Mouse (Mus musculus) thymus, postnatal 14 days (tissue): ENCODE measurements around the gene Nsdhl.
A peak's percentile ranks its signal among the peaks of the same experiment; 100 is the strongest.

Source experiments
- DNase-seq: peaks from one replicate; pipeline ENCODE4 v3.0.0; 2021

The Nsdhl gene

DNA sequence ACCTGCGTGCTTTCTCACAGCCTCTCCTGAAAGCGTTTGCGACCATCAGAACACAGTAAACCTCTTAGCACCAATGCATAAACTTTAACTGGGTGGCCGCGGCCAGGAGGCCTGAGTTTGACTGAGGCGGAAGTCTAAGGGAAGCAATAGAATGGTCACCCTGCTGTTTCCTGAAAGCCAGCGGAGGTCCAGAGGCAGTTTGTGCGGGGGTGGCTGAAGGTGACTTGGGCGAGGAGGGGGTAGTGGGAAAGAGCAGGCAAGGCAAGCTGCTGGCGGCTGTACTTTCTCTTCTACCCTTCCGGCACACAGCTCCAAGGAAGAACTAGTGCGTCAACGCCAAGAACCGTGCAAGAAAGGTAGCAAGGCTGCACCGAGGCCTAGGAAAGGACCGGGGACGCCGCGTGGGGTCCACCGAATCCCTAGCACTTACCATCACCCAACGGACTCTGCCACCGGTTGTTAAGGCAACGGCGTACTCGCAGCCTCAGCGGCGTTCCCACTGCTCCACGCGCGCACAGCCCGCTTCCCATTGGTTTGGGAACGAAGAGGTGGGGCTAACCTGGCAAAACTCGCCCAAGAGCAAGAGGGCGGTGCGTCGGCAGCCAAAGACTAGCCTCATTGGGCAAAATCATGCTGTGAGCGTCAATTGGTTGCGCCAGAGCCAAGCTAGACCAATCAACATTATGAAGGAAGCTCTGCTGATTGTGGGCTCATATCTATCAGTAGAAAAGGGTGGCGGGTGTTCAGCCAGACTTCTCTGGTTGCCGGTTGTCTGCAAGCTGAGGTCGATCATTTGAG lies at the start of gene Nsdhl, which contains the start of gene Cetn2:
Gene Nsdhl (plus strand): TSS at position 674 of the 798 bp plus-strand sequence.
Gene Cetn2 (minus strand): TSS at position 528 of the 798 bp plus-strand sequence.
- peak; percentile 85 for DNase-seq

DNA sequence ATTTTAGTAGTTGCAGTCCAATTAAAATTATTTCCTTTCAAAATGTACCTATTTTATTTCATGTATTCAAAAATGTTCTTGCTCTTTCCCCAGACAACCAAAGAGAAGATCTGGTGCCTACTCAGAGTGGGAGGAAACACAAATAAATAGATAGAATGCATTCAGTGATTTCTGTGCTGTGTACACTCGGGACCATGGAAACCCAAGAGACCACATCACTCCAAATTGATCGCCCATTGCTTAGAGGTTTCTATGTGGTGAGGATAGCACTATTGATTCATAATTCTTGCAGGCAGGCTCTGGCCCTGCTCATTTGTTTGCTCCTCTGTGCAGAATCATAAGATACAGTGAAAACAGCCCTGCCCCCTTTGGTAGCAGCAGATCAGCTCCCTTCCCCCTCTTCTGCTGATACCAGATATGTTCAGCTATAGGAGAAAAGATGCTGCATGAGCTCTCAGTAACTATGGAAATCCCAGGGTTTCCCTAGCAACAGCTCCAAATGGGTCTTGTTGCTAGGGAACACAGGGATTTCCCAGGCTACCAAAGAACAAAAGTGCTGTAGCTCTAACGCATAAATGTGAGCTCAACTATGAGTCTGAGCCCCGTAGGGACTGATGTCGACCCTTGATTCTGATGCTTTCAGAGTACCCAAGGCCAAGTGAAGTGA lies 22.8 kb upstream of the Nsdhl start:
- no peak for DNase-seq

DNA sequence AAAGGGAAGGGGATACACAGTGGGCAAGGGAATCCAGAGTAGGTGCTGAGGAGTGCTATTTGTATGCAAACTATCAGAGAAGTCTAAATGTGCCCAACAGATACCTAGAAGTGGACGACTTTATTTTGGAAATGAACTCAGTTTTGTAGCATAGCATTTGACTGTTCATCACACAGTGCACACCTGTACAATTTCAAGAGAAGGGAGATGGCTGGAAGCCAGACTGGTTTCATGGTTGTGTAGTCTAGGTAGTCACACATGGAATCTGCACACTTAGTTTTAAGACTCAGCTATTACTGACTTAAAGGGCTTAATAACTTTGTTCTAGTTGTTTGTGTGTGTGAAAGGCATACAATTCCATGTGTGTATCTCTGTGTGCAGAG lies 22.3 kb upstream of the Nsdhl start:
- DNase-seq, result no peak

DNA sequence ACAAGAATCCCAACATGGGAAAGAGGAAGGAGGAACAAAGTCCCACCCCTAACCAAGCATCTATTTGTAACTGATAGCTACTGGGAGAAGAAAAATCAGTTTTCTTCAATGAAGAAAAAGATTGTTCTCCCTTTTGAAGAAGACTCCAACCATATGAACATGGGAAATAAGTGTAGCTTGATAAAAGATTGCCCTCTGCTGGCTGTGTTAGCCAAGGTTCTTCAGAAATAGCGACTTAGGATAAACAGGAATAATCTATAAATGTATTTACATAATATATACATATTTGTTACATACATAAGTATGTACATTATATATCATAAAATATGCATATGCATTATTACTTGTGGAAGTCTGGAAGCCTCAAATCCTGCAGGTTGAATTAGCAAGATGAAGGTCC lies 15.8 kb upstream of the Nsdhl start:
- DNase-seq, result no peak

DNA sequence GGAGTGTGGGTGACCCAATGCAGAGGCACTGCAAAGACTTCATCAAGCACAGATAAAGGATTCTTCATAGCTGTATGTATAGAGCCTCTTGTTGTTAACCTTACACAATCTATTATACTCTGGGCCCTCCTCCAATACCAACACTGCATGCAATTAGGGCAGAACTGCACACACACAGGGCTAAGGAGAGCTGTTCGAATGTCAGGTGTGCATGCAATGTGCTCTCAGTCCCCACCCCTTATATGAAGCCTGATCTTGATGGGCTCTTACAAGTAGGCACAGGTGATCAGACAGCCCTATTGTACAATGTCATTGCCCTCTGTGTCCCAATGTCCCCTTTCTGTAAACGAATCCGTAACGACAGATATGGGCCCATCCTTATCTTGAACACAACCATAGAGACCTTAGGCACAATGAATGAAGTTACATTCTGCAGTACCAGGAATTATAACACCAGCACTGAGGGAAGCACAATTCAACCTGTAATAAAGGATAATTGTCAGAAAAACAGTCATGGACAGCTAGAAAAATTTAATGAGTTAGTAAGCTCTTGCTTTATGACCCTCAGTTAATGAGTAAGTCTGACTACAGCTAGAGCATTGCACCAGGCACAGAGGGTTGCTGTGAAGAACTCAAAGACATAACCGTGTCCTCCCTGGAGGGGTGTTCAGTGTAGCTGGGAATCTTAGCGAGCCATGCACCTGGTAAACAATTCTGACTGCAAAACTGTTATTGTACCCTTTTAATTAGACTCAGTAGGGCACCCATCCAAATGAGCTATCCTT lies 10.5 kb upstream of the Nsdhl start:
- DNase-seq, result no peak

DNA sequence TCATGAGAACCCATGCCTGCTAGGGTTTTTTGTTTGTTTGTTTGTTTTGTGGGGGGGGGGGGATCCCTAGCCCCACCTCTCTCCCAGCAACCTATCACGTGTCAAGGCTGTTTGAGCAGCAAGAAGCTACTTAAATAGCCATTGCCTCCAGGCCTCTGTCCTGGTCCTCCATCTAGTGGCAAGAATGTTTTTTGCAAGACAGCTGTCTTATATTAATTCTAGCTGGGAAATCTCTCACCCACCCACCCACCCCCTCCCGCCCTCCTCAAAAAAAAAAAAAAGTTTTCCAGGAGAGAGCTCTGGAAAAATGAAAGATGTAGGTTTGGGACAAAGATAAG lies 10.0 kb upstream of the Nsdhl start:
- DNase-seq, result peak; percentile 6

DNA sequence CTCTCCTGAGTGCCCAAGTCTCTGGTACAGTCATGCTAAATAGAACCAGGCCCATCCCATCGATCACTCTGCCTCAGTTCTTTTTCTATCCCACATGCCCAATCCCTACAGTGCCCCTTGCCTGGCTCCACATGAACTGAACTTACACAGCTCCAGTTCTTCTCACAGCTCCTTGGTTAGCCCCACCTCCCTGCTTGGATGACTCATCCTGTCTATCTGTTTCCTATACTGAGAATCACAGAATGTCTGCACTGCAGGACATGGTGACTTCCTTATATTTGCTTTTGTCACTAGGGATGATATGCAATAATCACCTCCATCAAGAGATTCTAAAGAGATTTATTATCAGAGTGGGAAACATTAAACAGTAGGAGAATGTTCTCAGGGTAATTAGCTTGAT lies 6.7 kb upstream of the Nsdhl start:
- no peak for DNase-seq

DNA sequence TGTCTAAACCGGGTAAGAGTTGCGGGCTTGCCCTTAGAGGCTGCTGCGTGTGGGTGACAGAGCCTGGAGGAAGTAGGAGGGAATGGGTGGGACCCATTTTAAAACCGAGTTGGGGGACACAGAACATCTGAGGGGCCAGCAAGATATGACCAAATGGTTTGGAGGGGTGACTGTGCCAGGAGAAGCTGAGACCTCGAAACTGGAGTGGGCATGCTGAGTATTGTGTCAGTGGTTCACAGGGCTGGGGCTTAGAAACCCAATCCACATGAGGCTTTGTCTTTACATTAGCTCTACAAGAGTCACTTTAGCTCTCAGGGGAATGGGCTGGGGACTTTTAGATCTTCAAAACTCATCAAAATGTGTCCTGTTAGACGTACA lies 314 bp downstream of the Nsdhl start:
- DNase-seq, result no peak

DNA sequence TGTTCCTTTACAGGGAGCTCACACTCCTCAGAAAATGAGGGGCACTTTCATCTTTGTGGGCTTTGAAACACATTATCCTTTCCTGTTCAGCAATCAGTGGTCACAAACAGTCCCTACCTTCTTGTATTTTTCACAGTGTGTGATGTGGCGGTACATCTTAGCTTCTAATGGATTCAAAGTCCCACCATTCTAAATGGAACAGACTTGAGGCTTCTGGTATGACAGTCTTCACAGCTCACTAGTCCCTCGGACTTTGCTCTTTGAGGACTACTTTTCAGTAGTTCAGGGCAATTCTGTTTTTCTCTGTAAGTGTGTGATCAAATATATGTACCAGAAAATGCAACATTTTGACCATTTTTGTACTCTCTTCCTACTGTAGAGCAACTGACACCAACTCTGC lies 3.0 kb downstream of the Nsdhl start:
- DNase-seq, result no peak

DNA sequence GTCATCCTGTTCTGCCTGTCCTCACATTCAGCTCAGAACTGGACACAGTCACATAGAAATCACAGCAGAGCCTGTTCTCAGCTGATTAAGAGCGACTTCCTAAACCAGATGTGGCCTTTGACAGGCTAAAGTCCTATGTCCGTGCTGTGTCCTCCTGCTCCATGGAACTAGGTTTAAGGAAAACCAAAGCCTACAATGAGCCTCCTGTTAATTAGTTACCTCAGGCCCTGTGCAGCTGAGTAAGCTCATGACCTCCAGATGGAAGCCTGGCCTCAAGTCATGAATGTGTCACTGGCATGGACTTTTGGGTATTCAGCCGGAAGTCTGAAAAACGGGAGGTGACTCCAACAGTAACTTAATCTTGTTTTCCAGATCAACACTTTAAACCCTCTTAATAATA lies 35.1 kb downstream of the Nsdhl start:
- DNase-seq, result no peak

DNA sequence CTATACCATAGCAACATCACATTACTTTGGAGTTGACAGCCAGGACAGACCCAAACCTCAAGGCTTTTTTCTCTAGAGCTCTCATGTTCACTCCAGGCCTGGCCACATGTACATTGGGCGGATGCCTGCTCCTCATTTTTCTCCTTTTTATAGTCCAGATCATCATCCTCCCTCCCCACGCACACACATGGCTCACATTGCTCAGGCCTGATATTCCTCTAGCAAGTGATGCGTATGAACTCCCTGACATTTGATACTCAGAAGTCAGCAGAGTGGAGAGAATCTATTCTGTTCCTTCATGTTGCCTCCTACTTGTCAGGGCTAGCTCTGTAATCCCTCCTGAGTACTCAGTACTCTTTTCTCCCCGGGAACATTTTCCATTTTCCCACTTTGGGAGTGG lies 38.1 kb downstream of the Nsdhl start:
- DNase-seq, result no peak

DNA sequence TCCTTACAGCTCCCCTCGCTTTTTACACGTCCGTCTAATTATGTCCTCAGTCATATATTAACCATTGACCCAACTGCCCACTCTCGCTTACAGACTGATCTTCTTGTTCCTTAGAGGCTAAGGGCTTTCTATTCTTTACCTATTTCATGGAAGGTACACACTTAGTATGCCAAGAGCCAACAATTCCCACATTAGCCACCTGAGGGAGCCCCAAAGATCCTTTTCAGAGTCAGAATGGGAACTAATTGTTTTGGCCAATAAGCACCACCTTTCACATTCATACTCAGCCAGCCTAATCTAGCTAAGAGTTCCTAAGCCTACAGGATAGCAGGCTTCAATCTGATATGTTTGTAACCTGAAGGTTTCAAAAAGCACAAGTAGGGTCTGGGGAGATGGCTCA lies 42.1 kb downstream of the Nsdhl start:
- DNase-seq, result peak; percentile 3

DNA sequence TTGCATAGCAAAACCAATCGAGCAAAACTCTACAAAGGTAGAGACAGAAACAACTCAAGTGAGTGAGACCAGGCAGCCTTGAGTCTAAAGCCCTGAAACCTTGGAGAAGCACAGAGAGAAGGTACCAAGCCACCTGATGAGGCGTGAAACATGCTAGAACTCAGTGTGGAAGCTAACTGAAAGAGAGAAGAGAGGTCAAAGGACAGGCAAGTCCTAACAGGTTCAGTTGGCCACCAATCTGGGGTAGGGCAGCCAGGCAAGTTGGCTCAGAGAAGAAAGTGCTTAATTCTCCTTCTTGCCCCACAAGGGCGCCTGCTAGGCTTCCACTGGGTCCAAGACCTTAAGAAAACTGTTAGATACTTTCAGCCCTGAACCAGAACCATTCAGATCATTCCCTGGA lies 43.2 kb downstream of the Nsdhl start:
- DNase-seq, result no peak

DNA sequence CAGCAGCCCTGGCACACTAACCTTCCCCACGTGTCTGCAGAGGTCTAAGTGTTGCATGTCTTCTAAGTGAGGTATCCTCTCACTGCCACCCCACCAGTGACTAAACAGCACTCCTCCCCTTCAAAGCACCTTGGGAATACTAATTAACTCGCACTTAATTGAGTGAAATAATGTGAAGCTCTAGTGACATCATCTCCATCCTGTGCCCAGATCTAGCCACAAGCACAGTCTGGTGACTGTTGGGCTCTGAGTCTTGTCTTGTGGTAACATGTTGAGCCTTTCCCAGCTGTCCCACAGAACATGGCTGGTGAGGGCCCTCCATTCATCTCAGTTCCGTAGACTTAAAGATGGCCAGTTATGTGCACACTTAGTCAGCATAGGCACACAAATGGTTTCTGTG lies 44.4 kb downstream of the Nsdhl start:
- no peak for DNase-seq

DNA sequence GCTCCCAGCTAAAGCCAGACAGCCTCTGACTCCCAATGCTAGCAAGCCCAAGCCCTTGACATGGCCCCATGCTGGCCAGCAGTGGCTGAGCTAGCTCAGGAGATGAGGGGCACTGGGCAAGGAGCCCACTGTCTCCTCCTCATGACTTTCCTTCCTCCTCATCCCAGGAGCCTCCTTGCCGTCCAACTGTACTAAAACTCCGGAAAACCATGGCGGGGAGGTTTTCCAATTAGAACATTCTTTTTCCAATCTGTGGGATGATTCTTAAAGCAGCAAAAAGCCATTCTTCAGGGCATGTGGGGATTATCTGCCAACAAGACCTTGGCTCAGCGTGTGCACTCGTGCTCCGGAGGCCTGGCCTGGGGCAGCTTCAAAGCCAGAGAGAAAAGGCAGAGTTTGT lies 64.5 kb downstream of the Nsdhl start:
- no peak for DNase-seq

DNA sequence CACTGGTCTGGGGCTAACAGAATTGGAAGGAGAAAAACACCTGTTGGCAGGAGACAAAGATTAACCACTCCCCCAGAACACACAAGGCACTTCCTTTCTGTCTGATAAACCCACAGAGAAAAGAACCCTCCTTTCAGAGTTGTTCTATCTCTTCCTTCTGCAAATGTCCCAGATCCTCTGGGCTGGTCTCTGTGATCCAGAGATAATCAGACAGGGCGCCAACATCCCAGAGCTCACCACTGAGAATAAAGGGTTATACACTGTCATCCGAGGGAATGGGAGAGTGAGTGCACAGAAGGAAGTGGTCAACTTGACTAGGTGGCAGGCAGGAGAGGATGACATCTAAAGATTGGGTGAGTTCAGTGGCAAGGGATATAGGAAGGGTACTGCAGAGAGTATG lies 67.2 kb downstream of the Nsdhl start:
- no peak for DNase-seq

DNA sequence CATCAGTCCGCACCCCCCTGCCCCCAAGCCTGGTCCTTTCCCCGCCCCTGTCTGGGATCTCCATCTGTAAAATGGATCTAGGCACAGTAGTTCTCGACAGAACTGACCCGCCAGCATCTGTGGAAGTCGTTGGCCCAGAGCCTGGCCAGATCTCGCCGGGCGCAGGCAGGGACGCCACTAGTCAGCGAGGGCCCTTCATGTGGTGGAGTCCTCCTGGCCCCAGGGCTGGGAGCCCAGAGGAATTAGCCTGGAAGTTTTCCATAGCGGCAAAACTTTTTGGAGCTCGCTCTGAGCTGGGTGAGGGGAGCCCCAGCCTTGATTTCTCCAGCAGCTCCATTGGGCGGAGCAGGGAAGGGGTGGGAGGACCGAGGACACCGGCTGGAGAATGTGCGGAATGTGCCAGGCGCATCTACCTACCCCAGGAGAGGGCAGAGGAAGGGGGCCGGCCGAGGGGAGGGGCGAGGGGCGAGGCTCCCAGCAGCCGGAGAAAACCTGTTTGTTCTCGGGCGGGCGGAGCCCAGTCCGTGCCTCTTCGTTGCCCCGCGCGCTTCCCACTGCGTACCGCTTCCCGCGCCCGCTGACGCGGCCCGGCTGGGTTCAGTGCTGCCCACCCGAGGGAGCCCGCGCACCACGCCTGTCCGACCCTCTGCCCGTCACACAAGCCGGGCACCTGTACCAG lies 68.6 kb downstream of the Nsdhl start, which contains the start of gene Zfp185:
Gene Zfp185 (plus strand): TSS at position 499 of the 679 bp plus-strand sequence.
- peak; percentile 70 for DNase-seq

DNA sequence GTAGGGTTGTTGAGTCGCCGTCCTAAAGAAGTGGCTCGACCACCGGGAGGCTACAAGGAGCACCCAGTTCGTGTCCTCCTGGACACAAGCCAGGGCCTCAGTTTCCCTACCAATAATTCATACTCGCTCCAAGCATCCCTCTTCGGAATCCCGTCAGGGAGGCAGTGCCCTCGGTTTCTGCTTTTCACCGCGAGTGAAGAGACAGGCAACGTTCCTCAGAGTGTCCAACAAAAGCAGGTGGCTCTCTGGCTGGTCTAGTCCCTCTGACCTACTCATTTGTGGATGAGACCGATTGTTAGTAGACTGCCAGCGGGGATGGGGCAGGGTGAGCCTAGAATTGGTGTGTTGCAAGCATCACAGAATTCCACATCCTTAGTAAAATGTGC lies 69.2 kb downstream of the Nsdhl start:
- no peak for DNase-seq

DNA sequence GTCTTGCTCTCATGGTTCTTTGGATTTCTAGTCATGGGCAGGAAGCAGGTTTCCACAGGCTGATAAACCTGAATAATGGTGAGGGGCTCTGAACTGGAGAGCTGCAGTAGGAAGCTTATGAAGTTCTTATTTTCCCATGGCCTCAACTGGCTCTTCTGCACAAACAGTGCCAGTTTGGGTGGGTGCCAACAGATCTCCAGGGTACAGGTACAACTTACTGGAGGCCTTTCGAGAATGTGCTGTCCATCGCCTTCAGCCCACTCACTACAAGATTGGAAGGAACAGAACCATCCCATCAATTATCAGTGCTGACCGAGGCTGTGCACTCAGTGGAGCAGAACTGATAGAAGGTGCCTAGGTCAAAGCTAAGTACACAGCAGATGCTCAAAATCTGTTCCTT lies 70.1 kb downstream of the Nsdhl start:
- no peak for DNase-seq

DNA sequence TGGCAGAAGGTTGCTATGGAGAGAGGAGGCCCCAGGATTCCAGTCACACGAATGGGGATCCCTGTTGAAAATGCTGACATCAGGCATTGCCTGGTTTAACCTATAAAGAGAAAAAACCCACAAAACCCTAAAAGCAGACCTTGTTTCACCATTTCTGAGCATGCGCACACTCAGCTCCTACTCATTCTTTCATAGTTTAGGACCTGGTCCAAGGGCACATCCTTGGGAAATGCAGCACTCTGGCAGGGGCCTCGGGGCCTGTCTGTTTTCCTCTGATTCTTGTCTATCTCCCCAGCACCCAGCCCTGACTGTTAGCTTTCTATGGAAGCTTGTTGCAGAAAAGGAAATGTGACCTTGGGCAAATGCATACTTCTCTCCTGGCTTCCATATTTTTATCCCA lies 72.2 kb downstream of the Nsdhl start:
- no peak for DNase-seq

DNA sequence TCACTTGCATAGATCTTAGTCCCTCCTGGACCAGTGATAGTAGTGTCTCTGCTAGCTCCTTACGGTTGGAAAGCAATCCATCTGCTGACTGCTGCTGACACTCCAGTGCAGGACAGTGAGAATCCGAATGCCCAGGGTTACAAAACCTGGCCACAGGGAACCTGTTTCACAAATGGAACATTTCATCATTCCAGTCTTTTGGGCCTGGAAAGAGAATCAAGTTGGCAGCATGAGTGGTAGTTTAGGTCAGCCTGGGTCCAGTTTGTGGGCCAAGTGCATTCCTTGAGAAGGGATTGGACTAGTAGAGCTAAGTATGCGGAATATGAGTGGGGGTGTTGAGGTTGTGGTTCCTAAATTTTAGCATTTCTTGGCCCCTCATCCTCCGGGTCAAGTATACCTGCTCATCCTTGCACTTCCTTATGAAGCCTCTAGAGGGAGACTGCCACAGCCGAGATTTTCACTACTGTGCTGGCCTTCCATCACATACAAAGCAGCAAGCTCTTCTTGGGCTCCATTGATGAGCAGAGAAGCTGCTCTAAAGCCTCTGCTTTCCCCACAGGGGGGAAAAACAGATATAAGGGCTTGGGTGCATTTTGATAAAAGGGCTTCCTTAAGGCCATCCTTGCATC lies 74.0 kb downstream of the Nsdhl start:
- no peak for DNase-seq

DNA sequence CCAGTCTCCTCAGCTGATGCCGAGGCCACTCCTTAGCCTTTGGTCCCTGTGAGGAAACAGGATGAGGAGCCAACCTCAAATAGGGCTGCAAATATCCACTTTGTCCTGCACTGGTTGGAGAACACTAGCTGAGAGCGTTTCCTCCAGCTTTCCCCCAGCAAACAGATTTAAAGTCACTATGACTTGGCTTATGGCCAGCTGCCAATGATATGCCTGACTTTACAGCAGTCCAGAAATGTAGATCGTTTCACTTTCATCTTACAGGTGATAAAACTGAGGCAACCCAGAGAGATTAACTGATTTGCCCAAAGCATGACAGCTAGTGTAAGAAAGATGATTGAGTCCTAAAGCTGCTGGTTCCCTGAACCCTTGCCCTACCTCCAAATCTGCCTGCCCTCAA lies 77.2 kb downstream of the Nsdhl start:
- DNase-seq, result no peak

DNA sequence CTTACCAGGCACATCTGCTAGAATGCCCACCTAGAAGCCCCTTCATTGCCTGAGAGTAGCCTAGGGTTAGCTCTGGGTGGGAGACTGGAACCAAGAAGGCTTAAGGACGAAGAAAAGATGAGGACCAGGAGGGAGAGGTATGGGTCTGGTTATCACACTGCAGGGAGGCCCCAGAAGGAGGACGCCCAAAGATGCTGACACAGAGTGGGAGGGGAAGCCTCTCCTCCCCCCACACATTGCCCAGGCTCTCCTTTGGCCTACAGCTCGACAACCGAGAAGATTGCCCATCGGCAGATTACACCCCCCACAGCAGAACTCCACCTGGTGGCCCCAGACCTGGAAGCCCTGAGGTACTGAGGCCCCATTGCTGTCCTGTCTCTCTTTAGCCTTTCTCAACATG lies 84.8 kb downstream of the Nsdhl start:
- no peak for DNase-seq
